Mouse (Mus musculus) olfactory bulb, adult 2 months (tissue): ENCODE data around the gene Nodal.

Experiments used
- CTCF ChIP-seq: fragments of 200-500 bp; IDR thresholded peaks from 2 replicates; pipeline ENCODE4 v1.5.1; 2012; ENCODE audit warnings: low read depth, mild to moderate bottlenecking, low read length, moderate library complexity; ENCODE audit not compliant: insufficient read depth
- POLR2A ChIP-seq: fragments of 200-500 bp; IDR thresholded peaks from 2 replicates; pipeline ENCODE4 v1.6.1; 2012; ENCODE audit warnings: mild to moderate bottlenecking, low read depth, low read length, moderate library complexity; ENCODE audit not compliant: insufficient read depth

GRCm38 (mm10) chr10:61381823-61382222, 35.9 kb upstream of the Nodal start:
- TF ChIP-seq POLR2A (no peak), CTCF (no peak)
